Mouse (Mus musculus): ENCODE results near the gene Serpina3n. TPM values are rescaled to one million over a fixed set of nuclear protein-coding genes. Genes with fewer than 3 reads are reported as not detected.
"Not testable (repeated sequence)": the region's sequence is repeated elsewhere in the genome, so short reads cannot be mapped to it uniquely, and the experiment has no call there.

Serpina3n gene
- polyA plus RNA-seq, 1 experiment from 2014 or later = 1.5 TPM

GRCm38 (mm10) chr12:104426915-104427314 lies 20.4 kb downstream of the Serpina3n start:
- ATAC-seq (ENCODE audit: low FRiP score) (peak; percentile 61; the same call in 1 of the 2 replicates), DNase-seq (ENCODE audit: low spot score) (peak; percentile 63)
- no peak overlapping the region for H3K4me2 ChIP-seq (replicated peaks)
- WGBS = 2% methylated on average over 7 of the region's 7 CpGs
- no peaks in the 10 kb centered on the region for H3K36me3 ChIP-seq (replicated peaks; ENCODE audit: control insufficient read depth, insufficient read depth)
- H3K27me3 ChIP-seq (ENCODE audit: control insufficient read depth, insufficient read depth, low read length) = no peaks in the 10 kb centered on the region
- no peaks in the 10 kb centered on the region for H3K9me3 ChIP-seq (ENCODE audit: control insufficient read depth, low read length)
- no peaks in the 10 kb centered on the region for H3K4me1 ChIP-seq (replicated peaks; ENCODE audit: control insufficient read depth, insufficient read depth, low read length)
- no peak overlapping the region for H3K9ac ChIP-seq
- no peak overlapping the region for H3K27ac ChIP-seq
- no peak overlapping the region for H3K4me3 ChIP-seq (replicated peaks; ENCODE audit: low read length)

- no peaks in the 10 kb centered on the region for H3K4me1 ChIP-seq (replicated peaks; ENCODE audit: control insufficient read depth, insufficient read depth, low read length)
- 53% methylated on average over 10 of the region's 10 CpGs for WGBS
- no peaks in the 10 kb centered on the region for H3K36me3 ChIP-seq (replicated peaks; ENCODE audit: control insufficient read depth, insufficient read depth)
- no peak for DNase-seq (ENCODE audit: low spot score)
- H3K4me2 ChIP-seq (replicated peaks) = no peak overlapping the region
- H3K4me3 ChIP-seq (replicated peaks; ENCODE audit: low read length) = no peak overlapping the region
- H3K9ac ChIP-seq = no peak overlapping the region
- no peak overlapping the region for H3K27ac ChIP-seq
- no peak for ATAC-seq (ENCODE audit: low FRiP score)
- no peaks in the 10 kb centered on the region for H3K9me3 ChIP-seq (ENCODE audit: control insufficient read depth, low read length)
- H3K27me3 ChIP-seq (ENCODE audit: control insufficient read depth, insufficient read depth, low read length) = no peaks in the 10 kb centered on the region
Observed at GRCm38 (mm10) chr12:104431359-104431758, 24.8 kb downstream of the Serpina3n start.

- ATAC-seq (ENCODE audit: low FRiP score) (no peak), DNase-seq (ENCODE audit: low spot score) (no peak)
- H3K4me1 ChIP-seq (replicated peaks; ENCODE audit: control insufficient read depth, insufficient read depth, low read length) = no peaks in the 10 kb centered on the region
- H3K27ac ChIP-seq = no peak overlapping the region
- 24% methylated on average over 7 of the region's 7 CpGs for WGBS
- H3K9me3 ChIP-seq (ENCODE audit: control insufficient read depth, low read length) = no peaks in the 10 kb centered on the region
- no peak overlapping the region for H3K4me2 ChIP-seq (replicated peaks)
- H3K27me3 ChIP-seq (ENCODE audit: control insufficient read depth, insufficient read depth, low read length) = no peaks in the 10 kb centered on the region
- no peak overlapping the region for H3K4me3 ChIP-seq (replicated peaks; ENCODE audit: low read length)
- H3K9ac ChIP-seq = no peak overlapping the region
- no peaks in the 10 kb centered on the region for H3K36me3 ChIP-seq (replicated peaks; ENCODE audit: control insufficient read depth, insufficient read depth)
Observed at GRCm38 (mm10) chr12:104433214-104433613, 26.7 kb downstream of the Serpina3n start.

- H3K4me1 ChIP-seq (replicated peaks; ENCODE audit: control insufficient read depth, insufficient read depth, low read length) = no peaks in the 10 kb centered on the region
- no peak overlapping the region for H3K9ac ChIP-seq
- 53% methylated on average over 20 of the region's 20 CpGs for WGBS
- no peaks in the 10 kb centered on the region for H3K9me3 ChIP-seq (ENCODE audit: control insufficient read depth, low read length)
- no peaks in the 10 kb centered on the region for H3K27me3 ChIP-seq (ENCODE audit: control insufficient read depth, insufficient read depth, low read length)
- no peak overlapping the region for H3K4me3 ChIP-seq (replicated peaks; ENCODE audit: low read length)
- no peak for DNase-seq (ENCODE audit: low spot score)
- no peak overlapping the region for H3K27ac ChIP-seq
- no peaks in the 10 kb centered on the region for H3K36me3 ChIP-seq (replicated peaks; ENCODE audit: control insufficient read depth, insufficient read depth)
- peak overlapping the region; percentile 25 for H3K4me2 ChIP-seq (replicated peaks)
- ATAC-seq (ENCODE audit: low FRiP score) = peak; percentile 33; the same call in 1 of the 2 replicates
Observed at GRCm38 (mm10) chr12:104433951-104434735, 27.6 kb downstream of the Serpina3n start.

- no peaks in the 10 kb centered on the region for H3K36me3 ChIP-seq (replicated peaks; ENCODE audit: control insufficient read depth, insufficient read depth)
- no peak overlapping the region for H3K27ac ChIP-seq
- H3K9ac ChIP-seq = 0 out of 2 replicates have a peak overlapping the region, but pooled peaks have one; percentile 1
- no peak overlapping the region for H3K4me3 ChIP-seq (replicated peaks; ENCODE audit: low read length)
- no peaks in the 10 kb centered on the region for H3K27me3 ChIP-seq (ENCODE audit: control insufficient read depth, insufficient read depth, low read length)
- ATAC-seq (ENCODE audit: low FRiP score) = peak; percentile 69; the same call in 1 of the 2 replicates
- DNase-seq (ENCODE audit: low spot score) = peak; percentile 96
- 11% methylated on average over 22 of the region's 22 CpGs for whole genome bisulfite sequencing
- H3K4me2 ChIP-seq (replicated peaks) = no peak overlapping the region
- H3K4me1 ChIP-seq (replicated peaks; ENCODE audit: control insufficient read depth, insufficient read depth, low read length) = no peaks in the 10 kb centered on the region
- no peaks in the 10 kb centered on the region for H3K9me3 ChIP-seq (ENCODE audit: control insufficient read depth, low read length)
Observed at GRCm38 (mm10) chr12:104440087-104440760, 33.7 kb downstream of the Serpina3n start.

- Histone ChIP-seq H3K36me3 (replicated peaks; ENCODE audit: control insufficient read depth, insufficient read depth) (no peaks in the 10 kb centered on the region), H3K4me1 (replicated peaks; ENCODE audit: control insufficient read depth, insufficient read depth, low read length) (no peaks in the 10 kb centered on the region), H3K9ac (no peak overlapping the region), H3K27ac (no peak overlapping the region), H3K4me3 (replicated peaks; ENCODE audit: low read length) (no peak overlapping the region), H3K4me2 (replicated peaks) (no peak overlapping the region), H3K9me3 (ENCODE audit: control insufficient read depth, low read length) (no peaks in the 10 kb centered on the region), H3K27me3 (ENCODE audit: control insufficient read depth, insufficient read depth, low read length) (no peaks in the 10 kb centered on the region)
- ATAC-seq (ENCODE audit: low FRiP score) (no peak), DNase-seq (ENCODE audit: low spot score) (no peak)
- 87% methylated on average over 11 of the region's 11 CpGs for WGBS
Observed at GRCm38 (mm10) chr12:104443716-104444115, 37.2 kb downstream of the Serpina3n start.

GRCm38 (mm10) chr12:104447056-104447455 lies 40.5 kb downstream of the Serpina3n start:
- not testable (repeated sequence) for ATAC-seq (ENCODE audit: low FRiP score); DNase-seq (ENCODE audit: low spot score); H3K4me3 ChIP-seq (replicated peaks; ENCODE audit: low read length); H3K27ac ChIP-seq; H3K9me3 ChIP-seq (ENCODE audit: control insufficient read depth, low read length); H3K4me2 ChIP-seq (replicated peaks); H3K36me3 ChIP-seq (replicated peaks; ENCODE audit: control insufficient read depth, insufficient read depth); H3K27me3 ChIP-seq (ENCODE audit: control insufficient read depth, insufficient read depth, low read length); H3K4me1 ChIP-seq (replicated peaks; ENCODE audit: control insufficient read depth, insufficient read depth, low read length); H3K9ac ChIP-seq
- 87% methylated on average over 25 of the region's 25 CpGs for WGBS

- no peak overlapping the region for H3K27ac ChIP-seq
- no peaks in the 10 kb centered on the region for H3K36me3 ChIP-seq (replicated peaks; ENCODE audit: control insufficient read depth, insufficient read depth)
- no peak overlapping the region for H3K4me2 ChIP-seq (replicated peaks)
- ATAC-seq (ENCODE audit: low FRiP score) (no peak), DNase-seq (ENCODE audit: low spot score) (peak; percentile 29)
- no peaks in the 10 kb centered on the region for H3K9me3 ChIP-seq (ENCODE audit: control insufficient read depth, low read length)
- no peaks in the 10 kb centered on the region for H3K27me3 ChIP-seq (ENCODE audit: control insufficient read depth, insufficient read depth, low read length)
- no peaks in the 10 kb centered on the region for H3K4me1 ChIP-seq (replicated peaks; ENCODE audit: control insufficient read depth, insufficient read depth, low read length)
- WGBS = 29% methylated on average over 13 of the region's 13 CpGs
- H3K4me3 ChIP-seq (replicated peaks; ENCODE audit: low read length) = no peak overlapping the region
- H3K9ac ChIP-seq = no peak overlapping the region
Observed at GRCm38 (mm10) chr12:104448099-104448498, 41.6 kb downstream of the Serpina3n start.

GRCm38 (mm10) chr12:104450257-104450656 lies 43.7 kb downstream of the Serpina3n start:
- Histone ChIP-seq H3K9ac (no peak overlapping the region), H3K27me3 (ENCODE audit: control insufficient read depth, insufficient read depth, low read length) (no peaks in the 10 kb centered on the region), H3K4me3 (replicated peaks; ENCODE audit: low read length) (no peak overlapping the region), H3K4me2 (replicated peaks) (no peak overlapping the region), H3K36me3 (replicated peaks; ENCODE audit: control insufficient read depth, insufficient read depth) (no peaks in the 10 kb centered on the region), H3K27ac (no peak overlapping the region), H3K4me1 (replicated peaks; ENCODE audit: control insufficient read depth, insufficient read depth, low read length) (no peaks in the 10 kb centered on the region), H3K9me3 (ENCODE audit: control insufficient read depth, low read length) (no peaks in the 10 kb centered on the region)
- WGBS = 78% methylated on average over 10 of the region's 10 CpGs
- ATAC-seq (ENCODE audit: low FRiP score) (no peak), DNase-seq (ENCODE audit: low spot score) (no peak)

Data from hindbrain, embryonic 14.5 days (tissue).